Mouse (Mus musculus): Measurements from ENCODE around the gene Diexf. TPM values are rescaled to one million over a fixed set of nuclear protein-coding genes. Genes with fewer than 3 reads are reported as not detected.

Diexf gene
- polyA plus RNA-seq, 1 experiment from 2014 or later: 9.0 TPM

- no peak overlapping the region for H3K27ac ChIP-seq (ENCODE audit: low read depth)
- DNase-seq (no peak), ATAC-seq (ENCODE audit: insufficient read depth) (no peak)
- WGBS: 76% methylated on average over 2 of the region's 2 CpGs
- no peak overlapping the region for H3K9ac ChIP-seq
- no peaks in the 10 kb centered on the region for H3K36me3 ChIP-seq (ENCODE audit: insufficient read depth)
- no peaks in the 10 kb centered on the region for H3K4me1 ChIP-seq (ENCODE audit: insufficient read depth)
- no peak for TF ChIP-seq CTCF (IDR thresholded peaks at IDR 0.05; ENCODE audit: low read depth)
- H3K4me2 ChIP-seq: no peak overlapping the region
- no peaks in the 10 kb centered on the region for H3K9me3 ChIP-seq (ENCODE audit: low read depth, low read length)
- H3K4me3 ChIP-seq (ENCODE audit: low read depth, low read length): no peak overlapping the region
- no peaks in the 10 kb centered on the region for H3K27me3 ChIP-seq (ENCODE audit: insufficient read depth, low read length)
These were observed 69.9 kb downstream of the Diexf start for GRCm38 (mm10) chr1:193060167-193060566.

- no peaks in the 10 kb centered on the region for H3K4me1 ChIP-seq (ENCODE audit: insufficient read depth)
These were observed 70.5 kb downstream of the Diexf start for GRCm38 (mm10) chr1:193059596-193059995.

DNA sequence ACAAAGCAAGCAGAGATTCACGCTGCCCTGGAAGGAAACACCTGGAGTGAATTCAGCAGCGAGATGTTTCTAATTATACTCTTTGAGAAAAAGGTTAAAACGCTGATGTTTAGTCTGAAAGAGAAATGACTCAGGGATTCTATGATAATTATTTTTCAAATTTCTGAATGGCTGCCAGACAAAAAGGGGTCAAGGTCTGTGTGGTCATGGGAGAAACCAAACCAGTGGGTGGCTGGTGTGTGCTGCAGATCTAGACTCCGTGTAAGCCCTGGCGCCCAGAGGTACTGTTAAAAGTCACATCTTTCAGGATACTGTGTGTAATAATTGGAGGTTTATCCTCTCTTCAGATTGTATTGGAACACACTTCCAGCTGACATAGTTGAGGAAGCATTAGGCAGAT is 75.7 kb downstream of the Diexf start:
- Histone ChIP-seq H3K9me3 (ENCODE audit: low read depth, low read length) (no peaks in the 10 kb centered on the region), H3K9ac (no peak overlapping the region), H3K4me2 (no peak overlapping the region), H3K4me3 (ENCODE audit: low read depth, low read length) (no peak overlapping the region), H3K27ac (ENCODE audit: low read depth) (no peak overlapping the region), H3K4me1 (ENCODE audit: insufficient read depth) (no peaks in the 10 kb centered on the region), H3K36me3 (ENCODE audit: insufficient read depth) (no peaks in the 10 kb centered on the region), H3K27me3 (ENCODE audit: insufficient read depth, low read length) (no peaks in the 10 kb centered on the region)
- 70% methylated on average over 5 of the region's 5 CpGs for WGBS
- DNase-seq (no peak), ATAC-seq (ENCODE audit: insufficient read depth) (no peak)
- TF ChIP-seq CTCF (IDR thresholded peaks at IDR 0.05; ENCODE audit: low read depth): no peak

More at GRCm38 (mm10) chr1:193059596-193059995, 70.5 kb downstream of the Diexf start:
- Histone ChIP-seq H3K36me3 (ENCODE audit: insufficient read depth) (no peaks in the 10 kb centered on the region), H3K9ac (no peak overlapping the region), H3K4me2 (no peak overlapping the region), H3K27me3 (ENCODE audit: insufficient read depth, low read length) (no peaks in the 10 kb centered on the region), H3K4me3 (ENCODE audit: low read depth, low read length) (no peak overlapping the region), H3K9me3 (ENCODE audit: low read depth, low read length) (no peaks in the 10 kb centered on the region), H3K27ac (ENCODE audit: low read depth) (no peak overlapping the region)
- 75% methylated on average over 5 of the region's 5 CpGs for WGBS
- no peak for DNase-seq
- no peak for ATAC-seq (ENCODE audit: insufficient read depth)
- no peak for TF ChIP-seq CTCF (IDR thresholded peaks at IDR 0.05; ENCODE audit: low read depth)

GRCm38 (mm10) chr1:193053065-193053464 is 77.0 kb downstream of the Diexf start:
- Histone ChIP-seq H3K4me2 (no peak overlapping the region), H3K9me3 (ENCODE audit: low read depth, low read length) (no peaks in the 10 kb centered on the region), H3K9ac (no peak overlapping the region), H3K27me3 (ENCODE audit: insufficient read depth, low read length) (no peaks in the 10 kb centered on the region), H3K36me3 (ENCODE audit: insufficient read depth) (no peaks in the 10 kb centered on the region), H3K4me3 (ENCODE audit: low read depth, low read length) (no peak overlapping the region), H3K27ac (ENCODE audit: low read depth) (no peak overlapping the region), H3K4me1 (ENCODE audit: insufficient read depth) (no peaks in the 10 kb centered on the region)
- DNase-seq (no peak), ATAC-seq (ENCODE audit: insufficient read depth) (no peak)
- TF ChIP-seq CTCF (IDR thresholded peaks at IDR 0.05; ENCODE audit: low read depth): no peak
- 64% methylated on average over 5 of the region's 5 CpGs for WGBS

GRCm38 (mm10) chr1:193047616-193048015 is 82.5 kb downstream of the Diexf start:
- WGBS: 83% methylated on average over 4 of the region's 4 CpGs
- TF ChIP-seq CTCF (IDR thresholded peaks at IDR 0.05; ENCODE audit: low read depth): no peak
- H3K4me2 ChIP-seq: no peak overlapping the region
- H3K9me3 ChIP-seq (ENCODE audit: low read depth, low read length): no peaks in the 10 kb centered on the region
- DNase-seq: no peak
- ATAC-seq (ENCODE audit: insufficient read depth): no peak
- H3K27ac ChIP-seq (ENCODE audit: low read depth): no peak overlapping the region
- no peaks in the 10 kb centered on the region for H3K27me3 ChIP-seq (ENCODE audit: insufficient read depth, low read length)
- no peak overlapping the region for H3K9ac ChIP-seq
- H3K36me3 ChIP-seq (ENCODE audit: insufficient read depth): no peaks in the 10 kb centered on the region
- no peaks in the 10 kb centered on the region for H3K4me1 ChIP-seq (ENCODE audit: insufficient read depth)
- no peak overlapping the region for H3K4me3 ChIP-seq (ENCODE audit: low read depth, low read length)

DNA sequence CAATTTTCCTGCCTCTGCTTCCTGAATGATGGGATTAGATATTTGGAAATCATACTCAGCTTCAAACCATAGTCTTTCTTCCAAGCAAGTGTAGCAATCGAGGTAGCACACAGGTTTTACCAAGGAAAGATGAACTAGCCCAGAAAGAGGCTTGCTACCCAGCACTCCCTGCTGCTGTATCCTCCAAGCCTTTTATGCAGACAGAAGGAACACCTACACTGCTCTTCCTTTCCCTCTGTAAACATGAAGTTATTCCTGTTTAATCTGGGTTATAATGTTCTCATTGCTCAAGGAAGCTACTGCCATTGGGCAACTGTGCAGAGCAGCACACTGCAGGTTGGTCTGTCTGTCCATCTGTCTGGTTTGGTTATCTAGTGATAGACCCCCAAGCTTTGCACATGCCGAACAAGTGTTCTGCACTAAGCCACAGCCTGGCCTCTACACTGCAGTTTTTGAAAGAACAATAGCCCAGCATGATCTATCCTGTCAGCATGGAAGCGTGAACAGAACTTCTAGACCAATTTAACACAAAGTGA is 87.2 kb downstream of the Diexf start:
- no peaks in the 10 kb centered on the region for H3K4me1 ChIP-seq (ENCODE audit: insufficient read depth)
- H3K9ac ChIP-seq: no peak overlapping the region
- H3K4me2 ChIP-seq: no peak overlapping the region
- no peaks in the 10 kb centered on the region for H3K9me3 ChIP-seq (ENCODE audit: low read depth, low read length)
- no peaks in the 10 kb centered on the region for H3K27me3 ChIP-seq (ENCODE audit: insufficient read depth, low read length)
- no peak overlapping the region for H3K27ac ChIP-seq (ENCODE audit: low read depth)
- no peak for TF ChIP-seq CTCF (IDR thresholded peaks at IDR 0.05; ENCODE audit: low read depth)
- no peak overlapping the region for H3K4me3 ChIP-seq (ENCODE audit: low read depth, low read length)
- 68% methylated on average over 3 of the region's 3 CpGs for WGBS
- H3K36me3 ChIP-seq (ENCODE audit: insufficient read depth): no peaks in the 10 kb centered on the region
- DNase-seq: no peak
- ATAC-seq (ENCODE audit: insufficient read depth): no peak

Other genes starting within 250 kb of the Diexf start
- gene Syt14, start 94.5 kb downstream of the Diexf start, polyA plus RNA-seq (2014; fragmentation: Nextera tagmentation; extraction: Ambion mirVana): 1.2 and 1.4 TPM in 2 replicates
- gene Irf6, start 22.8 kb upstream of the Diexf start, polyA plus RNA-seq (2014; fragmentation: Nextera tagmentation; extraction: Ambion mirVana): 12.0 and 12.3 TPM in 2 replicates
- gene A130010J15Rik, start 37.8 kb upstream of the Diexf start, polyA plus RNA-seq (2014; fragmentation: Nextera tagmentation; extraction: Ambion mirVana): 14.1 and 16.0 TPM in 2 replicates
- 1.9 and 4.1 TPM in 2 replicates for gene Traf3ip3, start 71.4 kb upstream of the Diexf start, polyA plus RNA-seq (2014; fragmentation: Nextera tagmentation; extraction: Ambion mirVana)
- 24.4 and 24.7 TPM in 2 replicates for gene Lamb3, start 77.4 kb upstream of the Diexf start, polyA plus RNA-seq (2014; fragmentation: Nextera tagmentation; extraction: Ambion mirVana)
- gene Hsd11b1, start 133.8 kb upstream of the Diexf start, polyA plus RNA-seq (2014; fragmentation: Nextera tagmentation; extraction: Ambion mirVana): 1.6 and 2.1 TPM in 2 replicates
- 49.0 and 67.3 TPM in 2 replicates for gene G0s2, start 142.9 kb upstream of the Diexf start, polyA plus RNA-seq (2014; fragmentation: Nextera tagmentation; extraction: Ambion mirVana)
- 28.4 and 31.8 TPM in 2 replicates for gene Camk1g, start 240.0 kb upstream of the Diexf start, polyA plus RNA-seq (2014; fragmentation: Nextera tagmentation; extraction: Ambion mirVana)

Measured in lung, embryonic 14.5 days (tissue).